Mouse (Mus musculus) neural tube, embryonic 14.5 days (tissue): ENCODE data around the gene Slfn8. TPM values are rescaled to one million over a fixed set of nuclear protein-coding genes. Genes with fewer than 3 reads are reported as not detected.

Experiments used
- ATAC-seq: fragments of 200-750 bp; cut with Nextera tagmentation; 2 replicates; pipeline ENCODE4 v1.8.0; 2017; ENCODE audit warnings: low read depth, mild to moderate bottlenecking, moderate TSS enrichment, moderate library complexity
- H3K27ac ChIP-seq: fragments of 300-500 bp; sonication (generic); 2 replicates; pipeline ENCODE4 v1.5.1; 2014; ENCODE audit warnings: low read depth, mild to moderate bottlenecking, control low read depth, low read length, moderate library complexity, mixed read lengths
- H3K27me3 ChIP-seq: fragments of 300-500 bp; sonication (generic); 2 replicates; pipeline ENCODE4 v1.6.1; 2014; ENCODE audit warnings: low read length; ENCODE audit not compliant: control insufficient read depth, insufficient read depth
- H3K36me3 ChIP-seq: fragments of 300-500 bp; sonication (generic); 2 replicates; pipeline ENCODE4 v1.6.1; 2014; ENCODE audit warnings: low read length, mixed read lengths; ENCODE audit not compliant: control insufficient read depth, insufficient read depth
- H3K4me1 ChIP-seq: fragments of 300-500 bp; sonication (generic); 2 replicates; pipeline ENCODE4 v1.6.1; 2014; ENCODE audit warnings: low read length; ENCODE audit not compliant: control insufficient read depth, insufficient read depth
- H3K4me2 ChIP-seq: fragments of 300-500 bp; sonication (generic); 2 replicates; pipeline ENCODE4 v1.6.1; 2014; ENCODE audit warnings: mild to moderate bottlenecking, low read depth, low read length, control low read depth
- H3K4me3 ChIP-seq: fragments of 300-500 bp; sonication (generic); 2 replicates; pipeline ENCODE4 v1.5.1; 2014; ENCODE audit warnings: low read depth, low read length, control low read depth, mixed read lengths
- H3K9ac ChIP-seq: fragments of 300-500 bp; sonication (generic); replicated peaks from 2 replicates; pipeline ENCODE4 v1.6.1; 2014; ENCODE audit warnings: low read depth, mild to moderate bottlenecking, control low read depth, low read length, mixed read lengths
- H3K9me3 ChIP-seq: fragments of 300-500 bp; sonication (generic); 2 replicates; pipeline ENCODE4 v1.6.1; 2016; ENCODE audit warnings: low read length; ENCODE audit not compliant: control insufficient read depth
- WGBS: fragments of 180-500 bp; shearing (Covaris S2); extraction: QIAGEN DNeasy Blood & Tissue Kit; methylation state at CpG from one replicate; pipeline ENCODE4 v1.1.7; 2014; 5-methylcytosine and 5-hydroxymethylcytosine counted together
- polyA plus RNA-seq: library from polyadenylated mRNA; unstranded; fragments of >200 nt; fragmentation: Nextera tagmentation; extraction: Ambion mirVana; gene quantifications from 2 replicates; pipeline ENCODE4 v1.2.1, GENCODE M21; 2014

Slfn8 gene
- 0.07 TPM in 1 of 2 replicates, not detected in the other for polyA plus RNA-seq

GRCm38 (mm10) chr11:83020621-83021020 lies at the start of gene Slfn8:
TSS of gene Slfn8 (minus strand) at chr11:83020810.
- no peak for ATAC-seq
- WGBS, result 81% methylated on average over 5 of the region's 5 CpGs
- no peak within 1 kb of the TSS for H3K4me3 ChIP-seq
- H3K4me2 ChIP-seq, result no peak within 1 kb of the TSS
- H3K27me3 ChIP-seq, result no peaks in the 10 kb centered on the region
- no peaks in the 10 kb centered on the region for H3K9me3 ChIP-seq
- H3K36me3 ChIP-seq, result no peaks in the 10 kb centered on the region
- H3K9ac ChIP-seq, result no peak within 1 kb of the TSS
- no peaks in the 10 kb centered on the region for H3K4me1 ChIP-seq
- H3K27ac ChIP-seq, result no peak within 1 kb of the TSS

- no peak overlapping the region for H3K4me3 ChIP-seq
- H3K9ac ChIP-seq, result no peak overlapping the region
- no peaks in the 10 kb centered on the region for H3K36me3 ChIP-seq
- no peak overlapping the region for H3K27ac ChIP-seq
- H3K4me1 ChIP-seq, result no peaks in the 10 kb centered on the region
- H3K27me3 ChIP-seq, result no peaks in the 10 kb centered on the region
- WGBS, result 80% methylated on average over 4 of the region's 4 CpGs
- ATAC-seq, result no peak
- no peaks in the 10 kb centered on the region for H3K9me3 ChIP-seq
- H3K4me2 ChIP-seq, result no peak overlapping the region
These were observed 47.5 kb upstream of the Slfn8 start for GRCm38 (mm10) chr11:83067982-83068694.

- 53% methylated on average over 11 of the region's 11 CpGs for WGBS
- Histone ChIP-seq H3K9me3 (no peaks in the 10 kb centered on the region), H3K27me3 (no peaks in the 10 kb centered on the region), H3K4me2 (no peak overlapping the region), H3K4me3 (no peak overlapping the region), H3K4me1 (no peaks in the 10 kb centered on the region), H3K27ac (no peak overlapping the region), H3K9ac (no peak overlapping the region), H3K36me3 (no peaks in the 10 kb centered on the region)
- ATAC-seq, result no peak
These were observed 46.3 kb upstream of the Slfn8 start for GRCm38 (mm10) chr11:83066640-83067531.

GRCm38 (mm10) chr11:83065441-83066344 lies 45.1 kb upstream of the Slfn8 start:
- H3K9me3 ChIP-seq, result no peaks in the 10 kb centered on the region
- no peak overlapping the region for H3K27ac ChIP-seq
- 43% methylated on average over 6 of the region's 6 CpGs for WGBS
- ATAC-seq, result no peak
- H3K4me1 ChIP-seq, result no peaks in the 10 kb centered on the region
- no peak overlapping the region for H3K9ac ChIP-seq
- no peaks in the 10 kb centered on the region for H3K27me3 ChIP-seq
- H3K4me3 ChIP-seq, result no peak overlapping the region
- no peaks in the 10 kb centered on the region for H3K36me3 ChIP-seq
- no peak overlapping the region for H3K4me2 ChIP-seq

GRCm38 (mm10) chr11:83064946-83065345 lies 44.3 kb upstream of the Slfn8 start, which contains the start of gene Slfn2:
TSS of gene Slfn2 (plus strand) at chr11:83065112.
- no peak within 1 kb of the TSS for H3K4me3 ChIP-seq
- 96% methylated on average over 2 of the region's 2 CpGs for WGBS
- ATAC-seq, result no peak
- no peaks in the 10 kb centered on the region for H3K4me1 ChIP-seq
- H3K4me2 ChIP-seq, result no peak within 1 kb of the TSS
- no peaks in the 10 kb centered on the region for H3K9me3 ChIP-seq
- H3K36me3 ChIP-seq, result no peaks in the 10 kb centered on the region
- no peak within 1 kb of the TSS for H3K27ac ChIP-seq
- no peak within 1 kb of the TSS for H3K9ac ChIP-seq
- no peaks in the 10 kb centered on the region for H3K27me3 ChIP-seq

GRCm38 (mm10) chr11:83063941-83064349 lies 43.3 kb upstream of the Slfn8 start:
- WGBS, result 92% methylated on average over 3 of the region's 3 CpGs
- no peak for ATAC-seq
- H3K27ac ChIP-seq, result no peak overlapping the region
- no peaks in the 10 kb centered on the region for H3K27me3 ChIP-seq
- no peaks in the 10 kb centered on the region for H3K9me3 ChIP-seq
- no peaks in the 10 kb centered on the region for H3K36me3 ChIP-seq
- H3K9ac ChIP-seq, result no peak overlapping the region
- no peak overlapping the region for H3K4me2 ChIP-seq
- H3K4me3 ChIP-seq, result no peak overlapping the region
- no peaks in the 10 kb centered on the region for H3K4me1 ChIP-seq

GRCm38 (mm10) chr11:83063126-83063525 lies 42.5 kb upstream of the Slfn8 start:
- ATAC-seq, result no peak
- H3K27me3 ChIP-seq, result no peaks in the 10 kb centered on the region
- no peaks in the 10 kb centered on the region for H3K9me3 ChIP-seq
- WGBS, result 85% methylated on average over 4 of the region's 4 CpGs
- H3K4me2 ChIP-seq, result no peak overlapping the region
- H3K4me1 ChIP-seq, result no peaks in the 10 kb centered on the region
- no peaks in the 10 kb centered on the region for H3K36me3 ChIP-seq
- H3K27ac ChIP-seq, result no peak overlapping the region
- no peak overlapping the region for H3K9ac ChIP-seq
- H3K4me3 ChIP-seq, result no peak overlapping the region

- no peak for ATAC-seq
- 83% methylated on average over 7 of the region's 7 CpGs for WGBS
- Histone ChIP-seq H3K4me3 (no peak overlapping the region), H3K9ac (no peak overlapping the region), H3K4me1 (no peaks in the 10 kb centered on the region), H3K27me3 (no peaks in the 10 kb centered on the region), H3K36me3 (no peaks in the 10 kb centered on the region), H3K9me3 (no peaks in the 10 kb centered on the region), H3K4me2 (no peak overlapping the region), H3K27ac (no peak overlapping the region)
These were observed 41.2 kb upstream of the Slfn8 start for GRCm38 (mm10) chr11:83061806-83062205.
